Mouse (Mus musculus) myocyte (in vitro differentiated cells): ENCODE data around the gene Cpsf4l.

ENCODE experiments used
- MYOG ChIP-seq, 3 experiments: IDR thresholded peaks; one replicate each; pipeline ENCODE4 v1.6.1; 2011; ENCODE audit warnings: control low read depth in 2 of 3, low read depth in 2 of 3, mild to moderate bottlenecking in 2 of 3; ENCODE audit not compliant: insufficient read length in 2 of 3, control insufficient read depth in 1 of 3, insufficient read depth in 1 of 3
- POLR2A ChIP-seq: IDR thresholded peaks from one replicate; pipeline ENCODE4 v1.6.1; 2011; ENCODE audit warnings: low read depth, mild to moderate bottlenecking, control low read depth, moderate library complexity; ENCODE audit not compliant: insufficient read length
- POLR2AphosphoS2 ChIP-seq: IDR thresholded peaks from one replicate; pipeline ENCODE4 v1.6.1; 2011; ENCODE audit warnings: low read depth, control low read depth; ENCODE audit not compliant: insufficient read length

DNA sequence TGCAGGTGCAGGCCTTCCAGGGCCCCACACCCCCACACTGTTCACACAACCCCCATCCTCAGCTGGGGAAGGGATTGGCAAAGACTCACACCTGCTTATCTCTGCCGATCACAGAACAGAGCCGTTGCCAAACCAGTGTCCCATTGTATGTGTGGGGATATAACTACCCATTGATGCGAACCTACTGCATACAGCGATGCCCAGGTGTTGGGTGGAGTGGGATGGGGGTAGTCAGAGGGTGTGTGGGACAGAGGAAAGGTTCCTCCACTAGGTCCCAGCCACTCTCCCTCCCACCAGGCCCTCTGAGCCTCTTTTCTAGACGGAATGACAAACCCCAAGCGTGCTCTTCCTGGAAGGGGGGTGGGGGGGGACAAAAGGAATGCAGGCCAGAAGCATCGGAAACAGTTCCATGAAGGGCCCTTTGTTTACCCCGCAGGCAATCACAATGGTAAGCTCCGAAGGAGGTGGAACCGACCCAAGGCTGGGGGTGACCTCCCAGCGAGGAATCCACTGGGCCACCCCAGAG lies at the start of gene Cpsf4l:
- no peak for TF ChIP-seq POLR2A
- TF ChIP-seq POLR2AphosphoS2, result no peak
- TF ChIP-seq MYOG (IDR thresholded peaks at IDR 0.05; ENCODE audit: control insufficient read depth in 1 of 3, insufficient read depth in 1 of 3, insufficient read length in 2 of 3, low read depth in 2 of 3), result no peak
